Comparison of ENCODE assay signal across 9 mouse cellular contexts in genomic region chr4:148899927-148900294, GRCm38 (mm10).
DNase-seq lines count a peak whose midpoint lies in the region; ATAC-seq lines count a peak whose summit lies in the region.
"Had no signal": no experiment of that assay in that cellular context is flagged by ENCODE, and none has a peak within 500 bp of the region (broad histone marks: within the 10 kb centered on the region; RNA-seq: fewer than 3 reads in every experiment).

No protein-coding gene starts in this region.

- peak overlapping the region; percentile 62 for H3K4me3 ChIP-seq in kidney, embryonic 16.5 days (ENCODE audit: low read length)
- H3K4me3 ChIP-seq in embryonic facial prominence, embryonic 10.5 days, result peak overlapping the region; percentile 75
- peak overlapping the region; percentile 73 for H3K4me3 ChIP-seq in hindbrain, embryonic 15.5 days
- H3K4me3 ChIP-seq in midbrain, embryonic 14.5 days (replicated peaks; ENCODE audit: low read depth, low read length), result peak overlapping the region; percentile 64

- H3K36me3 ChIP-seq in kidney, embryonic 16.5 days (ENCODE audit: insufficient read depth, low read length), result no peaks in the 10 kb centered on the region
- no peaks in the 10 kb centered on the region for H3K36me3 ChIP-seq in embryonic facial prominence, embryonic 10.5 days (replicated peaks)
- no peaks in the 10 kb centered on the region for H3K36me3 ChIP-seq in hindbrain, embryonic 15.5 days
- no peaks in the 10 kb centered on the region for H3K36me3 ChIP-seq in midbrain, embryonic 14.5 days (ENCODE audit: control insufficient read depth, insufficient read depth, low read length)

- peak; percentile 5; the same call in 1 of the 2 replicates for ATAC-seq in kidney, embryonic 16.5 days (ENCODE audit: low FRiP score, low TSS enrichment)
- ATAC-seq in hindbrain, embryonic 15.5 days (ENCODE audit: low FRiP score, low read depth), result no peak
- no peak for ATAC-seq in midbrain, embryonic 14.5 days (ENCODE audit: low FRiP score, low TSS enrichment)
- ATAC-seq in inflammation-experienced regulatory T-cells, adult 6 months, result no peak

- peak overlapping the region; percentile 66 for H3K9ac ChIP-seq in kidney, embryonic 16.5 days (replicated peaks; ENCODE audit: low read length)
- no peak overlapping the region for H3K9ac ChIP-seq in hindbrain, embryonic 15.5 days
- H3K9ac ChIP-seq in midbrain, embryonic 14.5 days (replicated peaks; ENCODE audit: low read length), result peak overlapping the region; percentile 52; the same call in 1 of the 2 replicates

- no peak for DNase-seq in kidney, postnatal 4 days
- DNase-seq in embryonic facial prominence, embryonic 10.5 days (ENCODE audit: low spot score), result no peak
- no peak for DNase-seq in midbrain, embryonic 14.5 days
- DNase-seq in right cerebral cortex, postnatal 36 days (ENCODE audit: low spot score in 2 of 2), result no peak
- no peak for DNase-seq in left cerebral cortex, adult 9 months (ENCODE audit: low spot score in 2 of 2)
- DNase-seq: layer of hippocampus, postnatal 36 days had no signal

- H3K27me3 ChIP-seq in kidney, embryonic 16.5 days (ENCODE audit: insufficient read depth, low read length), result peaks cover 17% of the 10 kb centered on the region
- H3K27me3 ChIP-seq in embryonic facial prominence, embryonic 10.5 days (replicated peaks; ENCODE audit: low read depth, poor library complexity, severe bottlenecking), result peaks cover 100% of the 10 kb centered on the region
- peaks cover 73% of the 10 kb centered on the region for H3K27me3 ChIP-seq in hindbrain, embryonic 15.5 days
- peaks cover 83% of the 10 kb centered on the region for H3K27me3 ChIP-seq in midbrain, embryonic 14.5 days (ENCODE audit: control insufficient read depth, insufficient read depth, low read length)

- H3K4me1 ChIP-seq in kidney, embryonic 16.5 days (ENCODE audit: insufficient read depth, low read length), result peaks cover 34% of the 10 kb centered on the region
- H3K4me1 ChIP-seq in embryonic facial prominence, embryonic 10.5 days, result peaks cover 45% of the 10 kb centered on the region
- peaks cover 28% of the 10 kb centered on the region for H3K4me1 ChIP-seq in hindbrain, embryonic 15.5 days (replicated peaks)
- H3K4me1 ChIP-seq in midbrain, embryonic 14.5 days (ENCODE audit: control insufficient read depth, insufficient read depth, low read length), result peaks cover 9% of the 10 kb centered on the region

- peak overlapping the region; percentile 75 for H3K27ac ChIP-seq in kidney, embryonic 16.5 days (ENCODE audit: low read length)
- H3K27ac ChIP-seq in embryonic facial prominence, embryonic 10.5 days (replicated peaks), result peak overlapping the region; percentile 74
- no peak overlapping the region for H3K27ac ChIP-seq in hindbrain, embryonic 15.5 days (replicated peaks)
- no peak overlapping the region for H3K27ac ChIP-seq in midbrain, embryonic 14.5 days (replicated peaks; ENCODE audit: low read depth, low read length)

- peak overlapping the region; percentile 85 for H3K4me2 ChIP-seq in kidney, embryonic 16.5 days (replicated peaks; ENCODE audit: low read depth, low read length)
- peak overlapping the region; percentile 100 for H3K4me2 ChIP-seq in hindbrain, embryonic 15.5 days
- peak overlapping the region; percentile 98 for H3K4me2 ChIP-seq in midbrain, embryonic 14.5 days (ENCODE audit: low read length)

- H3K9me3 ChIP-seq in kidney, embryonic 16.5 days (ENCODE audit: low read length), result no peaks in the 10 kb centered on the region
- H3K9me3 ChIP-seq in embryonic facial prominence, embryonic 10.5 days, result no peaks in the 10 kb centered on the region
- H3K9me3 ChIP-seq in hindbrain, embryonic 15.5 days, result no peaks in the 10 kb centered on the region
- H3K9me3 ChIP-seq in midbrain, embryonic 14.5 days (ENCODE audit: control insufficient read depth, low read length), result no peaks in the 10 kb centered on the region

- 29% methylated on average over 1 of the region's 1 CpGs for WGBS in kidney, embryonic 16.5 days
- 25% methylated on average over 1 of the region's 1 CpGs for WGBS in embryonic facial prominence, embryonic 10.5 days
- 24% methylated on average over 1 of the region's 1 CpGs for WGBS in hindbrain, embryonic 15.5 days
- WGBS in midbrain, embryonic 14.5 days, result 19% methylated on average over 1 of the region's 1 CpGs

Comparison
In these comparisons a context has a peak if more than half of its experiments do, and no peak if none do; other contexts are left out.
1. H3K27ac ChIP-seq: peak in kidney, embryonic 16.5 days (single experiment) and embryonic facial prominence, embryonic 10.5 days (single experiment); none in hindbrain, embryonic 15.5 days (single experiment) and midbrain, embryonic 14.5 days (single experiment).
2. Peak in every context shown above with its lines, with median percentiles within 50 percentile points of each other: H3K4me2 ChIP-seq and H3K4me3 ChIP-seq.